Mouse (Mus musculus) urinary bladder, postnatal 10 days (tissue): Measurements from ENCODE around the gene Rex1bd.

ENCODE experiments used
- DNase-seq: peaks from one replicate; pipeline ENCODE4 v3.0.0; 2022; ENCODE audit warnings: low spot score

Gene Rex1bd

GRCm38 (mm10) chr8:70477269-70477982 lies 29.1 kb downstream of the Rex1bd start:
- no peak for DNase-seq

- peak; percentile 92 for DNase-seq
Observed at GRCm38 (mm10) chr8:70476333-70477268, 30.0 kb downstream of the Rex1bd start, which contains the start of gene Klhl26. Gene Klhl26 (minus strand): TSS chr8:70476968.

- no peak for DNase-seq
Observed at GRCm38 (mm10) chr8:70471856-70472255, 34.7 kb downstream of the Rex1bd start.

GRCm38 (mm10) chr8:70469938-70470337 lies 36.6 kb downstream of the Rex1bd start:
- no peak for DNase-seq

- no peak for DNase-seq
Observed at GRCm38 (mm10) chr8:70469295-70469916, 37.1 kb downstream of the Rex1bd start.

GRCm38 (mm10) chr8:70468733-70469132 lies 37.8 kb downstream of the Rex1bd start:
- no peak for DNase-seq

GRCm38 (mm10) chr8:70467907-70468306 lies 38.6 kb downstream of the Rex1bd start:
- DNase-seq, result no peak

- DNase-seq, result no peak
Observed at GRCm38 (mm10) chr8:70467229-70467725, 39.3 kb downstream of the Rex1bd start.

GRCm38 (mm10) chr8:70466771-70467170 lies 39.8 kb downstream of the Rex1bd start:
- DNase-seq, result no peak

- DNase-seq, result no peak
Observed at GRCm38 (mm10) chr8:70466305-70466704, 40.2 kb downstream of the Rex1bd start.

GRCm38 (mm10) chr8:70465701-70466100 lies 40.9 kb downstream of the Rex1bd start:
- no peak for DNase-seq

- no peak for DNase-seq
Observed at GRCm38 (mm10) chr8:70464162-70464561, 42.4 kb downstream of the Rex1bd start.

GRCm38 (mm10) chr8:70463306-70463705 lies 43.2 kb downstream of the Rex1bd start:
- no peak for DNase-seq

GRCm38 (mm10) chr8:70462516-70462813 lies 44.1 kb downstream of the Rex1bd start:
- DNase-seq, result no peak

GRCm38 (mm10) chr8:70461765-70462515 lies 44.6 kb downstream of the Rex1bd start:
- no peak for DNase-seq

GRCm38 (mm10) chr8:70460606-70461005 lies 45.9 kb downstream of the Rex1bd start:
- no peak for DNase-seq

GRCm38 (mm10) chr8:70460199-70460598 lies 46.4 kb downstream of the Rex1bd start:
- DNase-seq, result no peak

GRCm38 (mm10) chr8:70459636-70460035 lies 46.9 kb downstream of the Rex1bd start:
- no peak for DNase-seq

- DNase-seq, result no peak
Observed at GRCm38 (mm10) chr8:70458462-70458861, 48.1 kb downstream of the Rex1bd start.

GRCm38 (mm10) chr8:70457882-70458281 lies 48.7 kb downstream of the Rex1bd start:
- no peak for DNase-seq

GRCm38 (mm10) chr8:70456996-70457395 lies 49.6 kb downstream of the Rex1bd start:
- DNase-seq, result no peak
